Mouse (Mus musculus): ENCODE measurements around the gene Med15. TPM values are rescaled to one million over a fixed set of nuclear protein-coding genes. Genes with fewer than 3 reads are reported as not detected.
A peak's percentile ranks its signal among the peaks of the same experiment; 100 is the strongest.
"Not testable (repeated sequence)": the region's sequence is repeated elsewhere in the genome, so short reads cannot be mapped to it uniquely, and the experiment has no call there.

Gene Med15
- polyA plus RNA-seq, 1 experiment from 2014 or later, result 41.7 TPM

DNA sequence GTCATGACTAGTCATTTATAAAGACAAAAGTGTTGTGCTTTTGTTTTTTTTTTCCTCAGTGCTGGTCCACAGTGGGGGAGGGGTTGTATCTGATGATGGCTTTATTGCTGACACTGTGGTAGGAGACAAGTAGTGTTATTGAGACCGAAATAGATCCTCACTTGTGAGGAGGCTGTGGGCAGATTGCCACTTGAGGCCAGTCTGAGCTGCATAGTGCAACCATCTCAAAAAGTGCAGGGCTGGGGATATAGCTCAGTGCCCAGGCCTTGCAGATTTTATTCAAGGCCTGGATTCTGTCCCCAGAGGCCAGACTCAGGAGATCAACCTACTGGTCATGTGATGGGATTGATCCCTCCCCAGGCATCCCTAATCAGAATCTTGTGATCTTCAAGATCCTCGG lies 95.8 kb downstream of the Med15 start:
- H3K27ac ChIP-seq, result no peak overlapping the region
- H3K4me3 ChIP-seq, result no peak overlapping the region
- no peak overlapping the region for H3K9ac ChIP-seq
- H3K4me2 ChIP-seq, result no peak overlapping the region
- peaks cover 70% of the 10 kb centered on the region for H3K36me3 ChIP-seq
- no peaks in the 10 kb centered on the region for H3K9me3 ChIP-seq
- WGBS, result 82% methylated on average over 2 of the region's 2 CpGs
- no peaks in the 10 kb centered on the region for H3K4me1 ChIP-seq
- no peaks in the 10 kb centered on the region for H3K27me3 ChIP-seq
- ATAC-seq (ENCODE audit: borderline replicate concordance, extremely low read depth, low FRiP score, low TSS enrichment), result no peak

DNA sequence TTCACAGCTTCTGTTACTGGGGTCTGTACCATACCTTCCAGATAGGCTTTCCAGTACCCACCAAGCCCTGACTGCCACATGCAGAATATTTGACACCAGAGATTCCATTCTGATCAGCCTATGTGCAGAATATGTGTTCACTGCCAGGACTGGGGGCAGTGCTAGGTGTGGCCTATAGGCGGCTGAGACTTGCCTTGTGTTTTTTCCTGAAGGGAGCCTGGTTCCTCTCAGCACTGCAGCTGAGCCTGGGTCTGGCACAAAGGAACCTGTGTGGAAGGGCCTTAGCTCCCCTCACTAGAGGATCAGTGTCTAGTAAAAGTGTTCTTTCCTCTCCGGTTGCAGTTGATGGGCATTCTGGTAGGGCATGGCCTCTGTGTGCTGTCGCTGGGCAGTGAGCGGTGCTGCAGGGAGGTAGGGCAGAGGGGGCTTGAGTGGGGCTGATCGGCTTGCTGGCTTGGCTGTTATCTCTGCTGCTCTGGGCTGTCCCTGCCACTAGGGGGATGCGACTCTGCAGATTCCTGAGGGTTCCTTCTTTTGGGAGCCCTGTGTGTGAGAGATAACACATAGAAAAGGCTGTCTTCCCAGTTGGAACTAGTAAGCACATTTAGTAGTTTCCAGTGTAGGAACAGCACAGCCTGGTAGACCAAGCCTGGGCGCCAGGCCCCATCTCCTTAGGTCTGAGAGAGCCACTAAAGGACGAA lies 99.1 kb downstream of the Med15 start:
- no peaks in the 10 kb centered on the region for H3K4me1 ChIP-seq
- H3K27ac ChIP-seq, result no peak overlapping the region
- H3K4me2 ChIP-seq, result no peak overlapping the region
- H3K27me3 ChIP-seq, result no peaks in the 10 kb centered on the region
- WGBS, result 71% methylated on average over 8 of the region's 8 CpGs
- H3K9ac ChIP-seq, result no peak overlapping the region
- H3K36me3 ChIP-seq, result peaks cover 68% of the 10 kb centered on the region
- ATAC-seq (ENCODE audit: borderline replicate concordance, extremely low read depth, low FRiP score, low TSS enrichment), result no peak
- no peaks in the 10 kb centered on the region for H3K9me3 ChIP-seq
- no peak overlapping the region for H3K4me3 ChIP-seq

DNA sequence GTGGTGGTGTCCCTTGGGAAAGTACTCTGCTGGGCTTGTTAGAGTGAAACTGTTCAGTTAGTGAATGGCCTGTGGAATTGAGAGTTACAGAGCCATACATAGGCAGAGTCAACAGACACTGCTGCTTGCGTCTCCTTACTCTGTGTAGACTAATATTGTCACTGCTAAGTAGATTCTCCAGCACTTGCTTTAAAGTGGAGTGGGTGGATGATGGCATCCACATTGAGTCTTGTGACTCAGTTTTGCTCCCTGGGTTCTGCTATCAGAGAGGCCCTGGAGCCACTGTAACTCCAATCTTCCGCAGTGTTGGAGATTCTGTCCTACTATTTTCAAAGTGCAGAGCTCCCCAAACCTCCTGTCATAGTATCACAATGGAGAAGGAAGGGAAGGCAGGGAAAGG lies 100.1 kb downstream of the Med15 start:
- no peak overlapping the region for H3K27ac ChIP-seq
- 93% methylated on average over 2 of the region's 2 CpGs for WGBS
- H3K4me1 ChIP-seq, result no peaks in the 10 kb centered on the region
- no peaks in the 10 kb centered on the region for H3K9me3 ChIP-seq
- no peak overlapping the region for H3K9ac ChIP-seq
- no peak overlapping the region for H3K4me2 ChIP-seq
- H3K27me3 ChIP-seq, result no peaks in the 10 kb centered on the region
- H3K36me3 ChIP-seq, result peaks cover 68% of the 10 kb centered on the region
- ATAC-seq (ENCODE audit: borderline replicate concordance, extremely low read depth, low FRiP score, low TSS enrichment), result no peak
- H3K4me3 ChIP-seq, result no peak overlapping the region

DNA sequence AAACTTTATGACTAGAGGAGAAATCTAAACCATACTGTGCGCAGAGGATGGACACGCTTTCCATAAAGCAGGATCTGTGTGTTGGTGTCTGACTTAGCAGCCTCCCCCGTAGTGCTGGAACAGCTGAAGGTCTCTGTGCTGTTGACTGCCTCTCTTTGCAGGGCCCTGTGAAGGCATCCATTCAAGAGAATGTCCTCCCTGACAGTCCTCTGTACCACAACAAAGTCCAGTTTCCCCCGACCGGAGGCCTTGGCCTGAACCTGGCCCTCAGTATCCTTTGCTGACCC lies 106.5 kb downstream of the Med15 start:
- 97% methylated on average over 5 of the region's 5 CpGs for WGBS
- no peaks in the 10 kb centered on the region for H3K27me3 ChIP-seq
- no peak overlapping the region for H3K9ac ChIP-seq
- 0 out of 2 replicates have a peak, but pooled peaks have one; percentile 17 for ATAC-seq (ENCODE audit: borderline replicate concordance, extremely low read depth, low FRiP score, low TSS enrichment)
- H3K9me3 ChIP-seq, result no peaks in the 10 kb centered on the region
- peaks cover 82% of the 10 kb centered on the region for H3K36me3 ChIP-seq
- no peaks in the 10 kb centered on the region for H3K4me1 ChIP-seq
- no peak overlapping the region for H3K4me3 ChIP-seq
- H3K4me2 ChIP-seq, result no peak overlapping the region
- peak overlapping the region; percentile 5; the same call in 1 of the 2 replicates for H3K27ac ChIP-seq

DNA sequence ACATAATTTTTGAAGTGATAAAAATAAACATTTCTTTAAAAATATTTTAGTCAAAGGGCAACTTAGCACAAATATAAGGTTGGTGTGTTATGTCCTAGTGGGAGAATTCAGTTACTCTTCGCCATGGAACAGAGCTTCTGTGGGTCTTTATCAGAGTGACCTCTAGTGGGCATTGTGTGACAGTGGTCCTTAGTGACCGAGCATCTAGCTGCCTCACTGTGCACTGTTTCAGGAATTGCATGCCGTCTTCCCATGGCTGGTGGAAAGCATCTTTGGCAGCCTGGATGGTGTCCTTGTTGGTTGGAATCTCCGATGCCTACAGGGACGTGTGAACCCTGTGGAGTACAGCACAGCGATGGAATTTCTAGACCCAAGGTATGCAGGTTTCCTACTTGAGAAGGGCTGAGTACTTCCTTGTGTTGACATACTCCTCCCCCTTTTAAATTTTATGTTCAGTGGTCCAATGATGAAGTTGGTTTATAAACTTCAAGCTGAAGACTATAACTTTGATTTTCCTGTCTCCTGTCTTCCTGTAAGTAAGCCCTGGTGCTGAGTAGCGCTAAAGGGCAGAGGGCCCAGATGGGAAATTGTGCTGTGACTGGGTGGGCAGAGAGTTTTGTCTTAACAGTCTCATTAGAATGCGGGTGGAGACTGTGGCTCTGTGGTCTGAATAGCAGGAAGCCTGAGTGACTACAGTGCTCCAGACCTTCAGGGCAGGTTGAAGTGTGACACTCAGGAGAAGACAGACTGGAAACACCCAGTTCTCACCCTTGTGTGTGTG lies 107.0 kb downstream of the Med15 start:
- Histone ChIP-seq H3K9me3 (no peaks in the 10 kb centered on the region), H3K27ac (peak overlapping the region; percentile 5; the same call in 1 of the 2 replicates), H3K9ac (no peak overlapping the region), H3K27me3 (no peaks in the 10 kb centered on the region), H3K4me2 (no peak overlapping the region), H3K4me3 (no peak overlapping the region), H3K4me1 (no peaks in the 10 kb centered on the region), H3K36me3 (peaks cover 78% of the 10 kb centered on the region)
- ATAC-seq (ENCODE audit: borderline replicate concordance, extremely low read depth, low FRiP score, low TSS enrichment), result peak; percentile 23; the same call in 1 of the 2 replicates
- WGBS, result 58% methylated on average over 8 of the region's 8 CpGs

GRCm38 (mm10) chr16:17621936-17622335 lies 110.8 kb downstream of the Med15 start:
- ATAC-seq (ENCODE audit: borderline replicate concordance, extremely low read depth, low FRiP score, low TSS enrichment), result no peak
- no peaks in the 10 kb centered on the region for H3K9me3 ChIP-seq
- H3K4me3 ChIP-seq, result no peak overlapping the region
- H3K4me2 ChIP-seq, result no peak overlapping the region
- H3K27me3 ChIP-seq, result no peaks in the 10 kb centered on the region
- H3K27ac ChIP-seq, result no peak overlapping the region
- H3K36me3 ChIP-seq, result peaks cover 42% of the 10 kb centered on the region
- no peak overlapping the region for H3K9ac ChIP-seq
- H3K4me1 ChIP-seq, result peaks cover 14% of the 10 kb centered on the region
- WGBS, result 95% methylated on average over 1 of the region's 1 CpGs

- peak; percentile 76; the same call in 1 of the 2 replicates for ATAC-seq (ENCODE audit: borderline replicate concordance, extremely low read depth, low FRiP score, low TSS enrichment)
- peak within 1 kb of the TSS; percentile 86 for H3K9ac ChIP-seq
- peak within 1 kb of the TSS; percentile 65 for H3K4me2 ChIP-seq
- H3K27me3 ChIP-seq, result no peaks in the 10 kb centered on the region
- peak within 1 kb of the TSS; percentile 92 for H3K4me3 ChIP-seq
- H3K4me1 ChIP-seq, result peaks cover 14% of the 10 kb centered on the region
- peak within 1 kb of the TSS; percentile 29; the same call in 1 of the 2 replicates for H3K27ac ChIP-seq
- peaks cover 22% of the 10 kb centered on the region for H3K36me3 ChIP-seq
- WGBS, result 1% methylated on average over 60 of the region's 60 CpGs
- no peaks in the 10 kb centered on the region for H3K9me3 ChIP-seq
Observed at GRCm38 (mm10) chr16:17619198-17620105, 113.2 kb downstream of the Med15 start, which contains the start of gene Smpd4. TSS of gene Smpd4 (plus strand) at chr16:17619354.

GRCm38 (mm10) chr16:17617922-17618565 lies 114.6 kb downstream of the Med15 start:
- Histone ChIP-seq H3K4me1 (peaks cover 14% of the 10 kb centered on the region), H3K27ac (peak overlapping the region; percentile 29; the same call in 1 of the 2 replicates), H3K27me3 (no peaks in the 10 kb centered on the region), H3K4me3 (no peak overlapping the region), H3K36me3 (peaks cover 13% of the 10 kb centered on the region), H3K4me2 (peak overlapping the region; percentile 37), H3K9me3 (no peaks in the 10 kb centered on the region), H3K9ac (no peak overlapping the region)
- peak; percentile 64; the same call in 1 of the 2 replicates for ATAC-seq (ENCODE audit: borderline replicate concordance, extremely low read depth, low FRiP score, low TSS enrichment)
- WGBS, result 8% methylated on average over 13 of the region's 13 CpGs

DNA sequence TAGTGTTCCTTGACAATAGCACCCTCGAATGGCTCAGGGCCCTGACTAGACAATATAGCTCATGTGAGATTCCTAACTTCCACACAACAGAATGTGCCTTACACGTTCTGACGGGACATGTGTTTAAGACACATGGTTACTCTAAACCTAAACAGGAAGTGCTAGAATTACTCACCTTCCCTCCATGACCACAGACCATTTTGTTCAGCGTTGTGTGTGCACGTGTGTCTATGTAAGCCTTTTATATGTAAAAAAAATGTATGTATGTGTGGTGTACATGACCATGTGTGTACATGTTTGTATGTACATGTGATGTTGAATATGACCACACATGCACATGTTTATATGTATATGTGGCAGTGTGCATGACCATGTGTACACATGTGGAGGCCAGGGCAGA lies 116.5 kb downstream of the Med15 start:
- Histone ChIP-seq H3K9ac (no peak overlapping the region), H3K4me3 (no peak overlapping the region), H3K27me3 (no peaks in the 10 kb centered on the region), H3K4me1 (peaks cover 14% of the 10 kb centered on the region), H3K36me3 (no peaks in the 10 kb centered on the region), H3K4me2 (no peak overlapping the region), H3K9me3 (no peaks in the 10 kb centered on the region), H3K27ac (no peak overlapping the region)
- 76% methylated on average over 5 of the region's 5 CpGs for WGBS
- ATAC-seq (ENCODE audit: borderline replicate concordance, extremely low read depth, low FRiP score, low TSS enrichment), result no peak

DNA sequence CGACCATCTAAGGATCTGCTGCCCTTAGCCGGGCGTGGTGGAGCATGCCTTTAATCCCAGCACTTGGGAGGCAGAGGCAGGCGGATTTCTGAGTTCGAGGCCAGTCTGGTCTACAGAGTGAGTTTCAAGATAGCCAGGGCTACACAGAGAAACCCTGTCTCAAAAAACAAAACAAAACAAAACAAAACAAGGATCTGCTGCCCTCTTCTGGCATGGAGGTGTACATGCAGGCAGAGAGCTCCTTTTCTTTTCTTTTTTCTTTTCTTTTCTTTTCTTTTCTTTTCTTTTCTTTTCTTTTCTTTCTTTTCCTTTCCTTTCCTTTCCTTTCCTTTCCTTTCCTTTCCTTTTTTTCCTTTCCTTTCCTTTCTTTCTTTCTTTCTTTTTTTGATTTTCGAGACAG lies 118.0 kb downstream of the Med15 start:
- H3K4me2 ChIP-seq; H3K9me3 ChIP-seq; H3K4me1 ChIP-seq; ATAC-seq (ENCODE audit: borderline replicate concordance, extremely low read depth, low FRiP score, low TSS enrichment); H3K9ac ChIP-seq; H3K4me3 ChIP-seq; H3K27ac ChIP-seq; H3K36me3 ChIP-seq; H3K27me3 ChIP-seq: not testable (repeated sequence)
- 89% methylated on average over 6 of the region's 6 CpGs for WGBS

GRCm38 (mm10) chr16:17611383-17611782 lies 121.3 kb downstream of the Med15 start:
- Histone ChIP-seq H3K4me1 (no peaks in the 10 kb centered on the region), H3K9me3 (no peaks in the 10 kb centered on the region), H3K27ac (no peak overlapping the region), H3K36me3 (no peaks in the 10 kb centered on the region), H3K9ac (no peak overlapping the region), H3K4me2 (no peak overlapping the region), H3K27me3 (no peaks in the 10 kb centered on the region), H3K4me3 (no peak overlapping the region)
- WGBS, result 58% methylated on average over 4 of the region's 4 CpGs
- ATAC-seq (ENCODE audit: borderline replicate concordance, extremely low read depth, low FRiP score, low TSS enrichment), result no peak
